Mouse (Mus musculus): ENCODE data around the gene Rarb.

Gene Rarb

DNA sequence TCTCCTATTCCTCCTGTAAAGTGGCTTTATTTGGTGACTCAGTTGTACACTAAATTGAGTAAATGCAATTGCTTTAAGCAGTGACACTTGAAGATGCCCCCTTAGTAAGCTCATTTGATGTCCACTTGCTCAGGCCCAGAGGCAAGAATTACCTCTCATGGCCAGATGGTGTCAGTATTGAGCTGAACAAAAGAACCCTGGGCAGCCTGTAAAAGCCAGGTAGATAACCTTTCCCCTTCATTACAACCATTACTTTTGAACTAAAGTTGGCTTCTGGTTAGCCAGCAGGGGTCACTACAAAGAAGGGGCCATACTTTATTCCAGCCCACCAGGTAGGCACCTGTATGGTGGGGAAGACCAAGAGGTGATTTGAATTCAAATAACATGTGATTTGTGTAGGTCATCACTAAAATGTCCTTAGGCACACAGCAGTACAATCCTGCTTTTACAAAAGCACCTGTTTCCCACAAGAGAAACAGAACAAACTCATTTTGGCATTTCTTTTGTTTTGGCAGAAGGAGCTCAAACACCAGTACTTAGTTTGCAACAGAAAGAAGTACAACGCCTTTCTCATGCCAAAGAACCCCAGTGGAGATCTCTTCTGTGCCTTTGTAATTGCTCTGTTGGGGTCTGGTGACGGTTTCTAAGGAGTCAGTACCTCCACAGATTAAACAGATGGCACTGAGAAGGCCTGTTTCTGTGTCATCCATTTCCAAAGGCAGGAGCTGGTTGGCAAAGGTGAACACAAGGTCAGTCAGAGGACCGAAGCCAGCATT is 384.4 kb downstream of the Rarb start:
- DNase-seq (ENCODE audit: extremely low spot score): peak; percentile 77

DNA sequence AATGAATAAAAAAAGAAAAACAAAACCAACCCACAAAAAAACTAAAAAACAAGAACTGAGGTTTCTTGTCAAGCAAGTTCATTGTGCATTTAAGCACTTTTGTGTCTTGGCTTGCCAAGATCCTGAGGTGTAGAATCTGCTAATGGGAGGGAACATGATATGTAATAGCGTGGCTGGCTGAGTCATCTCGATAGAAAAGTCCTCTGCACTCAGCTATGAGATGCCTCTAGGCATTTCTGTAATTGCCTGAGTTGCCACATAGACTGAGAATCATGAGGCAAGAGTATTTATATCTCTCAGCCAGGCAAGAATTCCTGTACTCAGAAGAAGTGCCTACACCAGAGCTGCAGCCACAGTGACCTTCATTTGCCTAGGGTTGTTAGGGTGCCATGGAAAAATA is 385.8 kb downstream of the Rarb start:
- no peak for DNase-seq (ENCODE audit: extremely low spot score)

DNA sequence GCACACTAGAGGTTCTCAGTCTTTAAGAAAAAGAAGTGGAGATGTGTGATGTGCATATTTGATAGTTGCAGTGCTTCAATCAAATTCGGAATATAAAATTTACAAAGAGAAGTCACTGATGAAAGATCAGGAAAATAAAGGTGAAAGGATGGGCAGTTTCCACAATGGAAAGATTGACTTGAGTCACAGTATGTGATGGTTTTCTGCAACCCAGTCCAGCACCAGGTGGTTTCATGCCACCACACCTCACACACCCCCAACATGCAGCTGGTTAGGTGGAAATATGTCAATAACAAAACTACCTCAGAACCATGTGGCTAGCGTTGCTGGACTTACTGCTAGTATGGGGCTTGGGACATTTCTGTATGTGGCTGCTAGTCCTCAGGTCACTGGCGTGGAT is 386.4 kb downstream of the Rarb start:
- DNase-seq (ENCODE audit: extremely low spot score): no peak

DNA sequence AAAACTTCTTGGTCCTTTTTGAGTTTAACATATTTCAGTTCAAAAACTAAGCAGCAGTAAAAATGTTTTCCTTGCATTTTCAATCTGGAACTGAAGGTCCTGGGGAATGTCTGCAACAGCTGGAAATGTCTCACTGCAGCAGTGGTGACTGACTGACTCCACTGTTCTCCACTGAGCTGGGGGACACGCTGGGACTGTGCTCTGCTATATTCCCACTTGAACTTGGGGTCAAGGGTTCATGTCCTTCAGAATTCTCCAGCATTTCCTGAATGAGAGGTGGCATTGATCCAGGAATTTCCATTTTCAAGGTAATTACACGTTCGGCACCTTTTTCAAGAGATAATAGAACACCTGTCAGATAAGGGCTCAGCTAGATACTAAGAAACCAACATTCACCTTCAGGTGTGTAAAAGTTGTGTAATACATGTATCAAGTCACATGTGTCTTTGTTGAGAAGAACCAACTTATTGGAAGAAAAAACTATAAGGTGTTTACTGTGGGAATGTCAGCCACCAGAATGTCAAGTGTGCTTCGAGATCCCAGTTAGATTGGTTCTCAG is 386.9 kb downstream of the Rarb start:
- no peak for DNase-seq (ENCODE audit: extremely low spot score)

DNA sequence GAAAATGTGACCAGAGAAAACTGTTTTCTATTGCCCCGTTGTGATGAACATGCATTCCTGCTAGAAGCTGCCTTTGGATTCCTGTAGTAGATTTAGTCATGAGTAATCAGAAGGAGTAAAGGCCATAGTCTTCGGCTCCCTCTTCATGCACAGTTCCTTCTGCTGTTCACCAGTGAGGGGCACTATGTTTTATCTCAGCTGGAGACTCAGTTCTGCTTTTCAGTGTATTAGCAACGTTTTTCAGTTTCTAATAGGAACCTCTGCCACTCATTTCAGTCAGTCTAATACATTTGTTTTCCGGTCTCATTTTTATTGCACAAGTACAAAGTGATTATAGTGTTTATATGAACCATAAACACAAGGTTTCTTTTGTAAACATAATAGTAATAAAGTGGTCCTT is 391.4 kb downstream of the Rarb start:
- no peak for DNase-seq (ENCODE audit: extremely low spot score)

DNA sequence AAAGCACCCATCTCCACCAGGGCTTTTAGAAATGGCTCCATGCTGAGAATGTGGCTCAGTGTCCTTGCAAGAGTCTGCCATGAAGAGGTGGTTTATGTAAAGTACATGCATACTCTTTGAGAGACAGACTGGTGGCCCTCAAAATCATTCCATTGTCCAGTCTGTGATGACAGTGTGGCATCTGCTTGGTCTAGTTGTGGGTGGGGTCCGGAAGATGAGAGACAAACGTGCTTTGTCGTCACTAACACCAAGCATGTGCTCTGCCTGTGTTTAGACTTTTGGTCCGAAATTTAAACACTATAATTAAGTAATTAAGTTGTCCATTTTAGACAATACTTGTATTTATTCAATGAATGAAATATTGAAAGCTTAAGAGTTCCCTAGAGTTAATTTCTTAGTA is 404.8 kb downstream of the Rarb start:
- no peak for DNase-seq (ENCODE audit: extremely low spot score)

DNA sequence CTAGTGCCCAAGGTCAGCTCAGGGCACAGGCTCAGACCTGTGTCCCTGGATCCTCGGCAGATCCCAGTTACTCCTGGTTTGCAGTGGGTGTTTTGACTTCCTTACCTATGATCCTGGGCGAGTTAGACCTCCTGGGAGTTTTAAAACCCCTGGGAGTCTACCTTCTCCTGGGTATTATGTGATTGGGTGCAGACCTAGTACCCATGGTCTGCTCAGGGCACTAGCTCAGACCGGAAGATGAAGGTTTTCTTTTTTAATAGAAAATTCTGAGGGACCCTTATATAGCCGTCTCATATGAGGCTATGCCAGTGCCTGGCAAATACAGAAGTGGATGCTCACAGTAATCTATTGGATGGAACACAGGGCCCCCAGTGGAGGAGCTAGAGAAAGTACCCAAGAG is 413.8 kb downstream of the Rarb start:
- DNase-seq (ENCODE audit: extremely low spot score): no peak

DNA sequence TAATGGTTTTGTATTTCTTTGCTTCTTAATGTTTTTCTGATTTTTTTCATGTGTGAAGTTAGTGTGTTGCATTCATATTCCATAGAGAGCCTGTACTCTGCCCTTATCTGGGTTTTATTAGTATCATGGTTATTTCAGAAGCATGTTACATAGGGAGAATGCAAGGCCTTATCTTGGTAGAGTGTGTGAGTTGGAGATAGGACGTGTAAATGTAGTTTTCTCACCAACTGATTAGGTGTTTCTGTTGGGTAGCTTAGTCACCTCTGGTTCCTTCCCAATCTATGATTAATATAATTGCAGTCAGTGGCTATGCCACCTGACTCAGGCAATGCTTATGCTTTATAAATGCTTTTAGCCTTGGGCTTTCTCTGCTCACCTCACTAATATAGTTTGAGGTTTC is 434.2 kb downstream of the Rarb start:
- DNase-seq (ENCODE audit: extremely low spot score): no peak

All from embryo, embryonic 9.5 days (tissue).